Mouse (Mus musculus) embryonic facial prominence, embryonic 11.5 days (tissue): ENCODE measurements around the gene Gtf2ird2. TPM values are rescaled to one million over a fixed set of nuclear protein-coding genes. Genes with fewer than 3 reads are reported as not detected.

Source experiments
- ATAC-seq: fragments of 200-750 bp; cut with Nextera tagmentation; replicated peaks from 2 replicates; pipeline ENCODE4 v1.8.0; 2017; ENCODE audit warnings: low read depth; ENCODE audit not compliant: insufficient number of reproducible peaks, low FRiP score, low TSS enrichment
- DNase-seq: peaks from one replicate; pipeline ENCODE4 v3.0.0-alpha.2; 2015; ENCODE audit warnings: low spot score
- H3K27ac ChIP-seq: fragments of 300-500 bp; sonication (generic); replicated peaks from 2 replicates; pipeline ENCODE4 v1.5.1; 2014; ENCODE audit warnings: mild to moderate bottlenecking, low read depth, low read length, control low read depth
- H3K27me3 ChIP-seq: fragments of 300-500 bp; sonication (generic); 2 replicates; pipeline ENCODE4 v1.6.1; 2014; ENCODE audit warnings: mild to moderate bottlenecking, low read length, moderate library complexity, mixed read lengths; ENCODE audit not compliant: control insufficient read depth, insufficient read depth
- H3K36me3 ChIP-seq: fragments of 300-500 bp; sonication (generic); replicated peaks from 2 replicates; pipeline ENCODE4 v1.6.1; 2014; ENCODE audit warnings: low read depth, mild to moderate bottlenecking, low read length, moderate library complexity, mixed read lengths; ENCODE audit not compliant: control insufficient read depth, insufficient read depth
- H3K4me1 ChIP-seq: fragments of 300-500 bp; sonication (generic); 2 replicates; pipeline ENCODE4 v1.6.1; 2014; ENCODE audit warnings: low read length, mixed read lengths; ENCODE audit not compliant: control insufficient read depth, insufficient read depth
- H3K4me2 ChIP-seq: fragments of 300-500 bp; sonication (generic); 2 replicates; pipeline ENCODE4 v1.6.1; 2014; ENCODE audit warnings: low read depth, mild to moderate bottlenecking, control low read depth, low read length, moderate library complexity
- H3K4me3 ChIP-seq: fragments of 300-500 bp; sonication (generic); 2 replicates; pipeline ENCODE4 v1.5.1; 2014; ENCODE audit warnings: low read depth, low read length, control low read depth
- H3K9ac ChIP-seq: fragments of 300-500 bp; sonication (generic); replicated peaks from 2 replicates; pipeline ENCODE4 v1.6.1; 2014; ENCODE audit warnings: mild to moderate bottlenecking, control low read depth, low read length
- H3K9me3 ChIP-seq: fragments of 300-500 bp; sonication (generic); replicated peaks from 2 replicates; pipeline ENCODE4 v1.6.1; 2016; ENCODE audit warnings: mild to moderate bottlenecking, low read length, inconsistent platforms, mixed read lengths; ENCODE audit not compliant: control insufficient read depth
- WGBS: fragments of 180-500 bp; shearing (Covaris S2); extraction: QIAGEN DNeasy Blood & Tissue Kit; methylation state at CpG from one replicate; pipeline ENCODE4 v1.1.7; 2014; 5-methylcytosine and 5-hydroxymethylcytosine counted together
- polyA plus RNA-seq: library from polyadenylated mRNA; unstranded; fragments of >200 nt; fragmentation: Nextera tagmentation; extraction: Ambion mirVana; gene quantifications from 2 replicates; pipeline ENCODE4 v1.2.1, GENCODE M21; 2014

The Gtf2ird2 gene
- polyA plus RNA-seq, 1 experiment from 2014 or later, result 5.4 TPM

GRCm38 (mm10) chr5:134237508-134237907, 53.7 kb downstream of the Gtf2ird2 start:
- no peak overlapping the region for H3K27ac ChIP-seq
- H3K27me3 ChIP-seq, result no peaks in the 10 kb centered on the region
- no peak overlapping the region for H3K4me2 ChIP-seq
- ATAC-seq (no peak), DNase-seq (no peak)
- no peaks in the 10 kb centered on the region for H3K9me3 ChIP-seq
- peaks cover 42% of the 10 kb centered on the region for H3K36me3 ChIP-seq
- no peaks in the 10 kb centered on the region; the same call in 1 of the 2 replicates for H3K4me1 ChIP-seq
- no peak overlapping the region for H3K4me3 ChIP-seq
- 94% methylated on average over 11 of the region's 11 CpGs for WGBS
- H3K9ac ChIP-seq, result no peak overlapping the region

DNA sequence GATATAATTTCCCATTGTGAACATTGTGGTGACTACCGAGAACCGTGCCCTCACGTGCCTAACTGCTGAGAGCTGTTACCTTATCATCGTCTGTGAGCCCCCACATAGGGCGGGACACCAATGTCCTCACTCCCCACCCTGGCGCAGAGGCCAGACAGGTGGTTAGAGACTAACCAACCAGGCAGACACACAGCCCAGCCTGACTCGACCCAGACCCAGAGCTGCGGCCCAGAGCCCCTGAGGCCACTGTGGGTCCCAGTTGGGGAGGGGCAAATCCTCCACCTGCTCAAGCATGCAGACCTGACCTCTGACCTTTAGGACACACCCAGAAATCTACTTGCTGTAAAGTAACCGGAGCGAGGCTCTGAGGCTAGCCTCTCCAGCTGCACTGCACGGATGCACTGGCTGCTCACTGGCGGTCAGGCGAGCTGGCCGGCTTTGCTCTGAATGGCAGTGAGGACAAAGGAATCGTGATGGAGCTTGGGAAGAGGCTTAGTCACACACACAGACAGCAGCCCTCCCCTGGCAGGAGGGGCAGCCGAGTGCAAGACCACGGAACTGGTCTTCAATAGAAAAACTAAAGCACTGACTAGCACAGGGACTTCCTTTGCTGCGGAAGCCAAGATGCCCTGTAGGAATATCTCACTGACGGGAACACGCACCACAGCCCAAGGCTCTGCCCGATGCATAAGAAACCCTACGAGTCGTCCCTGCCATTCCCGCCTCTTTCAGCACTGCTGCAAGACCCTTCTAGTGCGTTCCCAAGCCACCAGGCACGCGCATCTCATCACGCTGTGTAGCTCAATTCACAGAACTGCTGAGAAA, 54.3 kb downstream of the Gtf2ird2 start:
- Histone ChIP-seq H3K27ac (no peak overlapping the region), H3K9ac (no peak overlapping the region), H3K4me3 (no peak overlapping the region), H3K27me3 (no peaks in the 10 kb centered on the region), H3K36me3 (peaks cover 45% of the 10 kb centered on the region), H3K9me3 (no peaks in the 10 kb centered on the region), H3K4me2 (no peak overlapping the region), H3K4me1 (no peaks in the 10 kb centered on the region; the same call in 1 of the 2 replicates)
- DNase-seq (peak; percentile 43), ATAC-seq (peak; percentile 39; the same call in 1 of the 2 replicates)
- 84% methylated on average over 28 of the region's 28 CpGs for WGBS

- Histone ChIP-seq H3K27me3 (no peaks in the 10 kb centered on the region), H3K27ac (no peak overlapping the region), H3K4me1 (no peaks in the 10 kb centered on the region), H3K4me3 (no peak overlapping the region), H3K36me3 (peaks cover 68% of the 10 kb centered on the region), H3K4me2 (no peak overlapping the region), H3K9me3 (no peaks in the 10 kb centered on the region), H3K9ac (no peak overlapping the region)
- ATAC-seq (no peak), DNase-seq (no peak)
- WGBS, result 89% methylated on average over 5 of the region's 5 CpGs
These were observed 58.0 kb downstream of the Gtf2ird2 start for GRCm38 (mm10) chr5:134241831-134242230.

DNA sequence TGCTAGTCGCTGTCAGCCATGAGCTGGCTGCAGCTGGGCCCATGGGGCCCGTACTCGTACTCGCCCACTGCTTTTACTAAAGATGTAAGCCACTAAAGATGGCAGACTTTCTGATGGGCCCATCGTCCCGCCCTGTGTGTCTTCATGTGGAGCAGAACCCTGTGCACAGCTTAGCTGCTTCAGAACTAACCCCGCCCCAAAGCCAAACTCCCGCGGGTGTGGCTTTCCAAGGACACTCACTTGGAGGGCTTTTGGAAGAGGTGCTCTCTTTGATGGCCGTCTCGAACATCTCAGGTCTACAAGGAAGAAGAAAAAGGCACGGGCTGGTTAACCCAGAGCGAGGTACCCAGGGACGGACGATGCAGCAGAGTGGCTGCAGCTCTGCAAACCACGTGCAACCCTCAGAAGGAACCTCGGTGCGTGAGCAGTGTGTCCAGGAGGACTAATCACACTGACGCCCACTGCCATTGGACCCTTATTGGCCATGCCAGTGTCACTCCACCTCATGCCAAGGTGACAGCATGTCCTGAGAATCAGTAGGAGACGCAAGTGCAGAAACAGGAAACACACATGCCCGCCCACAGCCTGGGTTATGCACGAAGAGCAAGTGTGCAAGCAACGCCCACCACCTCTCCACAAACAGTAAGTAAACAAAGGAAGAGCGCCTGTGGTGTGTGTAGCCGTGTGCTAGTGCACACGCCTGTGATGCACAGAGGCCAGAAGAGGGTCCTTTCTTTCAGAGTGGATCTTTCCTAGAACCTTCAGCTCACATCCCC, 60.0 kb downstream of the Gtf2ird2 start:
- DNase-seq, result no peak
- Histone ChIP-seq H3K4me2 (no peak overlapping the region), H3K9ac (no peak overlapping the region)

DNA sequence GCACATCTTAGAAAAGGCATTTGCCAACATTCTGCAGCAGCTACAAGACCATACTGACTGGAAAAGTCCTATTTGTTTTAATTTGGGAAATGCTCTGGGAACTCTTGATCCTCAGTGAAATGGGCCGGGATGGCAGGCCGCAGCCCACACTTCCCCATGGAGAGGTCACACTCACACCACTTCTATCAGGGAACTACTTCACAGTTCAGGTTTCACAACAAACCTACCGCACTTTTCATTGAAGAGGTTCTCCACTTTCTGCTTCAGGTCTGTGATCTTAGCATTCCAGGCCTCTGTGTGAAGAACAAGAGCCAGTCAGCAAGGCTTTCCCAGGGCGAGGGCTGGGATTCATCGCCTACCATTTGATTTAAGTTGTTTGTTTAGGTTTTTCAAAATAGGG, 61.1 kb downstream of the Gtf2ird2 start:
- DNase-seq (no peak), ATAC-seq (no peak)
- Histone ChIP-seq H3K4me3 (no peak overlapping the region), H3K36me3 (peaks cover 69% of the 10 kb centered on the region), H3K4me2 (no peak overlapping the region), H3K9ac (no peak overlapping the region), H3K27me3 (no peaks in the 10 kb centered on the region), H3K4me1 (no peaks in the 10 kb centered on the region), H3K27ac (no peak overlapping the region), H3K9me3 (no peaks in the 10 kb centered on the region)
- 92% methylated on average over 5 of the region's 5 CpGs for WGBS

More for the DNA sequence above, 60.0 kb downstream of the Gtf2ird2 start:
- peaks cover 69% of the 10 kb centered on the region for H3K36me3 ChIP-seq
- H3K27ac ChIP-seq, result no peak overlapping the region
- H3K4me3 ChIP-seq, result no peak overlapping the region
- WGBS, result 93% methylated on average over 26 of the region's 26 CpGs
- no peak for ATAC-seq
- H3K9me3 ChIP-seq, result no peaks in the 10 kb centered on the region
- no peaks in the 10 kb centered on the region for H3K4me1 ChIP-seq
- no peaks in the 10 kb centered on the region for H3K27me3 ChIP-seq

- Histone ChIP-seq H3K27ac (no peak overlapping the region), H3K27me3 (no peaks in the 10 kb centered on the region), H3K4me1 (no peaks in the 10 kb centered on the region), H3K9me3 (no peaks in the 10 kb centered on the region), H3K9ac (no peak overlapping the region), H3K4me2 (no peak overlapping the region), H3K4me3 (no peak overlapping the region), H3K36me3 (peaks cover 66% of the 10 kb centered on the region)
- DNase-seq, result no peak
- ATAC-seq, result no peak
- 92% methylated on average over 5 of the region's 5 CpGs for WGBS
These were observed 62.3 kb downstream of the Gtf2ird2 start for GRCm38 (mm10) chr5:134246146-134246545.

DNA sequence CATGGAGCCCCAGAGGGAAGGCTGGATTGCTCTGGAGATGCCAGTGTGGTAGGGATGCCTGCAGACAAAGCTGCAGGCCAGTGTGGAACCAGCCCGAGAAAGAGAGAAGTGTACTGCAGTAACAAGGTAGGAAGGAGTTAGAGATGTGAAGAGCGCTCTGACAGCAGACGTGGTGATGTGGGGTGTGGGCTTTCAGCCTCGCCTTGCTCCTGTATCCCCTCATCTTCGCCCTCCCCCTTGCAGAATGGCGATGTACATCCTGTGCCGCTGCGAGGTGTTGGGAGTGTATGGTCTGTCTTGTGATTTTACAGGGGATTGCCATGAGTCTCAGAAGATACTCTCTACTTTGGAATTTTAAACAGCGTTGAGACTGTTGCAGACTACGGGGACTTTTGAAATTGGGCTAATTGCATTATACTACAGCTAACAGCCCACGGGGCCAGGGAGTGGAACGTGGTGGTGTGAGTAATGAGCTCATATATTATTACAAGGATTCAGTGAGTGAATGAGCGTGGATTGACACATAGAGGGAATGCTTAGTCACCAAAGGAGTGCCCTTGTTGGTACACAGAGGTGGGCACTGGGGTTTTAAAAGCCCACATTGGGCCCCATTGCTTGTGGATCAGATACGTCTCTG, 64.9 kb downstream of the Gtf2ird2 start:
- Histone ChIP-seq H3K4me2 (no peak overlapping the region), H3K4me1 (no peaks in the 10 kb centered on the region), H3K27me3 (no peaks in the 10 kb centered on the region), H3K27ac (no peak overlapping the region), H3K4me3 (no peak overlapping the region), H3K9me3 (no peaks in the 10 kb centered on the region), H3K36me3 (peaks cover 73% of the 10 kb centered on the region), H3K9ac (no peak overlapping the region)
- 92% methylated on average over 14 of the region's 14 CpGs for WGBS
- no peak for ATAC-seq
- DNase-seq, result no peak
